Comparison of ENCODE assay signal across 8 mouse cellular contexts in the genomic region with DNA sequence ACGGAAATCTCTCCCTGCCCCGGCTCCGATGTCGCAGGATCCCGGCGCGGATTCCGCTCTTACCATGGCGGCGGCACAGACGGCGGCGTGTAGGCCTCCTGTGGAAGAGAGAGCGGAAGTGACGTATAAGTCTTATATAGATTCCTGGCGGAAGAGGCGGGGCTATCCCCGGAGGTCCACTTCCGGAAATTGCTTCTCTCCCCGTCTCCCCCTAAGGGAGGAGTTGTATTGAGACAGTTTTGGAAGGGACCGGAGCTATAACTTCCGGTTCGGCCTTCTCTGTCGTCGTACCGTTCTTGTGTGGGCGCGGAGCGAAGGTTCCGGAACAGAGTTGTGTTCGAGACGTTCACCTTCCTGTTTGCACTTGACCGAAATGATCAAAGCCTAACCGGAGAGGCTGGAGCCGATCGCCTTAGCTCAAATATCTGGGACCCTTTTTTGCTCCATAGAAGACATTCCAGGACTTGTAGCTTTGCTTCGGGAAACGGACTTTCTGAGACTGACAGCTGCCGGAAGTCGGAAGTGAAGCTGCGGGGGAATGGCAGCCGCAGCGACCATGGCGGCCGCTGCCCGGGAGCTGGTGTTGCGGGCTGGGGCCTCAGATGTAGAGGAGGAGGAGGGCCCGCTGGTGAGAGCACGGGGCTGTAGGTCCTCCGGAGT. TPM values are rescaled to one million over a fixed set of nuclear protein-coding genes. Genes with fewer than 3 reads are reported as not detected.
DNase-seq lines count a peak whose midpoint lies in the region; ATAC-seq and TF ChIP-seq lines count a peak whose summit lies in the region.

TSS of gene Vps52 (plus strand) at position 258 of the 660 bp plus-strand sequence.
TSS of gene Rps18 (minus strand) at position 447 of the 660 bp plus-strand sequence.

- H3K79me3 ChIP-seq in C2C12 (ENCODE audit: low read depth): peaks cover 36% of the 10 kb centered on the region

- peak; percentile 83; the same call in 1 of the 2 replicates for TF ChIP-seq POLR2A in brain, embryonic 14.5 days (IDR thresholded peaks at IDR 0.05; ENCODE audit: borderline replicate concordance, extremely low read depth, insufficient read depth, insufficient read length, poor library complexity, severe bottlenecking)
- peak; percentile 92 for TF ChIP-seq POLR2A in liver, adult 2 months (IDR thresholded peaks at IDR 0.05; ENCODE audit: extremely low read depth, insufficient read depth, low read length)
- peak; percentile 84 for TF ChIP-seq POLR2A in myocyte (IDR thresholded peaks at IDR 0.05; ENCODE audit: insufficient read length, low read depth)

- H3K4me3 ChIP-seq in C2C12 (ENCODE audit: insufficient read depth, poor library complexity, severe bottlenecking) (peak within 1 kb of the TSS; percentile 97), myocyte (peak within 1 kb of the TSS; percentile 93)
- peak within 1 kb of the TSS; percentile 91 for H3K4me3 ChIP-seq in erythroblast, embryonic 14.5 days (replicated peaks)
- peak within 1 kb of the TSS; percentile 70 for H3K4me3 ChIP-seq in heart, embryonic 11.5 days (ENCODE audit: low read depth, low read length)
- peak within 1 kb of the TSS; percentile 87 for H3K4me3 ChIP-seq in kidney, embryonic 16.5 days (ENCODE audit: low read length)
- peak within 1 kb of the TSS; percentile 92 for H3K4me3 ChIP-seq in liver, adult 2 months (ENCODE audit: insufficient read depth, low read depth, low read length)

- WGBS in heart, embryonic 11.5 days (ENCODE audit: insufficient replicate concordance): under 1% methylated on average over 50 of the region's 50 CpGs
- under 1% methylated on average over 50 of the region's 50 CpGs for WGBS in kidney, embryonic 16.5 days
- under 1% methylated on average over 50 of the region's 50 CpGs for WGBS in liver, adult 2 months

- no peaks in the 10 kb centered on the region for H3K9me3 ChIP-seq in erythroblast, embryonic 14.5 days (ENCODE audit: control insufficient read depth, low read length)
- H3K9me3 ChIP-seq in heart, embryonic 11.5 days (replicated peaks; ENCODE audit: control insufficient read depth, low read length): no peaks in the 10 kb centered on the region
- no peaks in the 10 kb centered on the region for H3K9me3 ChIP-seq in kidney, embryonic 16.5 days (ENCODE audit: low read length)

- H3K27me3 ChIP-seq in C2C12 (ENCODE audit: control insufficient read depth, insufficient read depth, insufficient read length): no peaks in the 10 kb centered on the region
- H3K27me3 ChIP-seq in erythroblast, embryonic 14.5 days (ENCODE audit: control insufficient read depth): no peaks in the 10 kb centered on the region
- H3K27me3 ChIP-seq in heart, embryonic 11.5 days (ENCODE audit: control insufficient read depth, insufficient read depth, low read length): no peaks in the 10 kb centered on the region
- H3K27me3 ChIP-seq in kidney, embryonic 16.5 days (ENCODE audit: insufficient read depth, low read length): no peaks in the 10 kb centered on the region
- H3K27me3 ChIP-seq in liver, adult 2 months (ENCODE audit: control insufficient read depth, insufficient read depth, low read length): no peaks in the 10 kb centered on the region
- no peaks in the 10 kb centered on the region for H3K27me3 ChIP-seq in myocyte (ENCODE audit: control insufficient read depth, insufficient read depth, insufficient read length)
- no peaks in the 10 kb centered on the region for H3K27me3 ChIP-seq in splenic B cell, adult 2 months (ENCODE audit: control insufficient read depth, insufficient read depth, low read length, poor library complexity, severe bottlenecking)

- peak within 1 kb of the TSS; percentile 96 for H3K4me2 ChIP-seq in heart, embryonic 11.5 days
- H3K4me2 ChIP-seq in kidney, embryonic 16.5 days (replicated peaks; ENCODE audit: low read depth, low read length): peak within 1 kb of the TSS; percentile 99
- H3K4me2 ChIP-seq in myocyte (ENCODE audit: low read depth): peak within 1 kb of the TSS; percentile 100

- no peak for TF ChIP-seq CTCF in C2C12 (IDR thresholded peaks at IDR 0.05; ENCODE audit: control insufficient read depth, insufficient read depth, insufficient read length)
- TF ChIP-seq CTCF in brain, embryonic 14.5 days (IDR thresholded peaks at IDR 0.05; ENCODE audit: borderline replicate concordance, extremely low read depth, insufficient read depth, insufficient read length): 0 out of 2 replicates have a peak, but pooled peaks have one; percentile 25
- TF ChIP-seq CTCF in liver, adult 2 months (IDR thresholded peaks at IDR 0.05; ENCODE audit: low read depth, low read length): no peak

- H3K36me3 ChIP-seq in C2C12 (ENCODE audit: control insufficient read depth, insufficient read depth): peaks cover 36% of the 10 kb centered on the region
- peaks cover 72% of the 10 kb centered on the region for H3K36me3 ChIP-seq in erythroblast, embryonic 14.5 days (ENCODE audit: control insufficient read depth)
- H3K36me3 ChIP-seq in heart, embryonic 11.5 days (ENCODE audit: control insufficient read depth, insufficient read depth, low read length): peaks cover 17% of the 10 kb centered on the region
- peaks cover 42% of the 10 kb centered on the region for H3K36me3 ChIP-seq in kidney, embryonic 16.5 days (ENCODE audit: insufficient read depth, low read length)
- peaks cover 21% of the 10 kb centered on the region for H3K36me3 ChIP-seq in liver, adult 2 months (ENCODE audit: control insufficient read depth, insufficient read depth, low read length)
- peaks cover 15% of the 10 kb centered on the region for H3K36me3 ChIP-seq in myocyte (ENCODE audit: control insufficient read depth, insufficient read depth)
- peaks cover 13% of the 10 kb centered on the region for H3K36me3 ChIP-seq in splenic B cell, adult 2 months (ENCODE audit: control insufficient read depth, insufficient read depth, low read length, poor library complexity, severe bottlenecking)

- H3K9ac ChIP-seq in heart, embryonic 11.5 days (ENCODE audit: low read depth, low read length): peak within 1 kb of the TSS; percentile 85
- H3K9ac ChIP-seq in kidney, embryonic 16.5 days (replicated peaks; ENCODE audit: low read length): peak within 1 kb of the TSS; percentile 87
- peak within 1 kb of the TSS; percentile 95 for H3K9ac ChIP-seq in liver, adult 2 months (ENCODE audit: low read depth, low read length)

- peaks cover 65% of the 10 kb centered on the region for H3K4me1 ChIP-seq in erythroblast, embryonic 14.5 days (ENCODE audit: control insufficient read depth)
- peaks cover 38% of the 10 kb centered on the region for H3K4me1 ChIP-seq in heart, embryonic 11.5 days (ENCODE audit: control insufficient read depth, insufficient read depth, low read length)
- peaks cover 44% of the 10 kb centered on the region for H3K4me1 ChIP-seq in kidney, embryonic 16.5 days (ENCODE audit: insufficient read depth, low read length)
- peaks cover 9% of the 10 kb centered on the region for H3K4me1 ChIP-seq in liver, adult 2 months (ENCODE audit: control insufficient read depth, insufficient read depth, low read length)

- DNase-seq in brain, embryonic 14.5 days (ENCODE audit: low read depth): peak; percentile 99
- DNase-seq in liver, adult 2 months (ENCODE audit: extremely low read depth, low read depth, low spot score): peak; percentile 96
- peak; percentile 99 for DNase-seq in splenic B cell, adult 2 months (ENCODE audit: low read depth, low spot score)

- ATAC-seq in heart, embryonic 11.5 days (replicated peaks; ENCODE audit: insufficient number of reproducible peaks, low FRiP score, low TSS enrichment): peak; percentile 85
- peak; percentile 79 for ATAC-seq in kidney, embryonic 16.5 days (ENCODE audit: low FRiP score, low TSS enrichment)

- peak within 1 kb of the TSS; percentile 100 for H3ac ChIP-seq in C2C12 (ENCODE audit: control insufficient read depth, insufficient read length, low read depth)
- H3ac ChIP-seq in myocyte (ENCODE audit: control insufficient read depth, insufficient read length): peak within 1 kb of the TSS; percentile 71

- peak within 1 kb of the TSS; percentile 86 for H3K27ac ChIP-seq in heart, embryonic 11.5 days (ENCODE audit: low read depth, low read length)
- H3K27ac ChIP-seq in kidney, embryonic 16.5 days (ENCODE audit: low read length): peak within 1 kb of the TSS; percentile 87
- peak within 1 kb of the TSS; percentile 93 for H3K27ac ChIP-seq in liver, adult 2 months (replicated peaks; ENCODE audit: insufficient read depth, low read depth, low read length)

- H3K79me2 ChIP-seq in C2C12 (ENCODE audit: control insufficient read depth, insufficient read depth) (peaks cover 48% of the 10 kb centered on the region), myocyte (ENCODE audit: control insufficient read depth, insufficient read depth) (peaks cover 29% of the 10 kb centered on the region)
- peaks cover 5% of the 10 kb centered on the region; the same call in 1 of the 2 replicates for H3K79me2 ChIP-seq in liver, adult 2 months (ENCODE audit: control insufficient read depth, insufficient read depth, low read length)

TF ChIP-seq in C2C12, 6 proteins besides CTCF, POLR2A, EP300 and RAD21:
- TF ChIP-seq USF1 (IDR thresholded peaks at IDR 0.05; ENCODE audit: low read depth): no peak
- TF ChIP-seq MAX (IDR thresholded peaks at IDR 0.05): peak; percentile 70
TF ChIP-seq in C2C12: peak in this region for 1.

TF ChIP-seq in myocyte, 11 proteins besides CTCF, POLR2A, EP300 and RAD21 (continues in another document):
- no peak for TF ChIP-seq CEBPB (IDR thresholded peaks at IDR 0.05; ENCODE audit: insufficient read depth, poor library complexity, severe bottlenecking)
- no peak for TF ChIP-seq USF1 (IDR thresholded peaks at IDR 0.05; ENCODE audit: low read depth)
- peak; percentile 2 for TF ChIP-seq SRF (IDR thresholded peaks at IDR 0.05; ENCODE audit: control insufficient read depth, insufficient read length, low read depth)

RNA-seq across cellular contexts. Expression of gene Vps52, which starts in this region (rescaled TPM):
- polyA plus RNA-seq in C2C12 (2012; fragmentation: generic; extraction: Trizol) (24.4 TPM), myocyte (2012; fragmentation: generic; extraction: Trizol) (29.9 TPM)
- polyA plus RNA-seq in brain, embryonic 14.5 days (2012; rRNA removed): 71.7 and 72.8 TPM in 2 replicates
- polyA plus RNA-seq in erythroblast, embryonic 14.5 days (2012): 10.1 and 11.6 TPM in 2 replicates
- polyA plus RNA-seq in heart, embryonic 11.5 days (2014; fragmentation: Nextera tagmentation; extraction: Ambion mirVana): 28.1 and 29.5 TPM in 2 replicates
- 51.9 and 54.7 TPM in 2 replicates for polyA plus RNA-seq in kidney, embryonic 16.5 days (2015; fragmentation: Nextera tagmentation; extraction: Ambion mirVana)
- total RNA-seq in liver, adult 2 months (2014; rRNA removed): 10.5 and 10.9 TPM in 2 replicates
- polyA plus RNA-seq in liver, adult 2 months (2012; rRNA removed): 31.1 and 40.6 TPM in 2 replicates

RNA-seq across cellular contexts. Expression of gene Rps18, which starts in this region (rescaled TPM):
- polyA plus RNA-seq in C2C12 (2012; fragmentation: generic; extraction: Trizol) (517 TPM), myocyte (2012; fragmentation: generic; extraction: Trizol) (287 TPM)
- polyA plus RNA-seq in brain, embryonic 14.5 days (2012; rRNA removed): 744 and 771 TPM in 2 replicates
- polyA plus RNA-seq in erythroblast, embryonic 14.5 days (2012): 11.8 and 13.8 TPM in 2 replicates
- polyA plus RNA-seq in heart, embryonic 11.5 days (2014; fragmentation: Nextera tagmentation; extraction: Ambion mirVana): 1,135 and 1,150 TPM in 2 replicates
- polyA plus RNA-seq in kidney, embryonic 16.5 days (2015; fragmentation: Nextera tagmentation; extraction: Ambion mirVana): 1,660 and 1,786 TPM in 2 replicates
- 1,559 and 1,933 TPM in 2 replicates for total RNA-seq in liver, adult 2 months (2014; rRNA removed)
- 224 and 252 TPM in 2 replicates for polyA plus RNA-seq in liver, adult 2 months (2012; rRNA removed)

Comparison
In these comparisons a context has a peak if more than half of its experiments do, and no peak if none do; other contexts are left out.
1. Peak in every context shown above with its lines: DNase-seq, ATAC-seq, H3K4me3 ChIP-seq and H3K27ac ChIP-seq.
2. RNA of gene Rps18 (polyA plus RNA-seq): 1,660 to 1,786 TPM in kidney, embryonic 16.5 days, 1,135 to 1,150 TPM in heart, embryonic 11.5 days, 744 to 771 TPM in brain, embryonic 14.5 days, 517 TPM in C2C12 (single experiment), 287 TPM in myocyte (single experiment) and 224 to 252 TPM in liver, adult 2 months; 11.8 to 13.8 TPM in erythroblast, embryonic 14.5 days; every median in the first group is over 10 times any median in the second.